Mouse (Mus musculus) T-helper 17 cell (primary cell): ENCODE data around the gene Gfra1.

Experiments used
- in situ Hi-C, 2 experiments: fragments of 300-600 bp; cut with MboI, MseI; formaldehyde crosslinking; loops; 1 replicate in 1 of 2; 2 replicates in 1 of 2; pipeline ENCODE4 v1.15.1; 2025; ENCODE audit warnings: high pct_unique_total_duplicates in 2 of 2

Gene Gfra1

DNA sequence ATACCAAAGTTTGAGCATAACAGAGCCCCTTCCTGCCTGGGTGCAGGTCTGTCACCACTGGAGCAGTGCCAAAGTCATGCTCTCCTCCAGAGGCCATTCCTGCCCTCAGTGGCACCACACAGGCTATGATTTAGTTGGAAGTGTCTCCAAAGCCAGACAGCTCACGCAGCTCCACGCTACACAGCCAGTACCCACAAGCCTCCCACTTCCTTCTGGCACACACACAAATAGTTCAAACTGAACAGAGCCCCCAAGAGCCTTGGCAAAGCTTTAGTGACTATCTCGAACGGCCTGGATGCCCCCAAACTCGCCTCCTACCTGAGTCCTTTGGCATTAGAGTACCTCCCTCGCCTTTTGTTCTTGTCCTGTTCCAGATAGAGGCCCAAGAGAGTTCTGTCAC, 56.5 kb downstream of the Gfra1 start:
- in situ Hi-C loops: no loop called here

DNA sequence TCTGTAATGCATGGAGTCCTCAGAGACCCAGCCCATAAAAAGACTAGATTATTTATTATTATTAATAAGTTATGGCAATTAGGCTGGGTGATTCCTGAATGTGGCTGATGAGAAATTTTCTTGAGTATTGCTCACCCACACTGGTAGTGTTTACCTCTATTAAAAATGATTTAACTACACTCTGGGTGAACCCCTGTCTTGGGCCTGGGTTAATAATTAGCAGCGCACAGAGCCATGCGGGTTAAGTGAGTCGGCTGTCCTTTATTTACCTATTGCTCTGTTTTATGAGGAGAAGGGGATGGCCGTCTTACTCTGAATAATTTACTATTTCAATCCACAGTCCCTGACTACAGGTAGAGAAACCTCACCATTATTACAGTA, 59.1 kb downstream of the Gfra1 start:
- in situ Hi-C loops: no loop called here

- in situ Hi-C loops: no loop called here
These were observed 59.7 kb downstream of the Gfra1 start for GRCm38 (mm10) chr19:58395785-58396603.

DNA sequence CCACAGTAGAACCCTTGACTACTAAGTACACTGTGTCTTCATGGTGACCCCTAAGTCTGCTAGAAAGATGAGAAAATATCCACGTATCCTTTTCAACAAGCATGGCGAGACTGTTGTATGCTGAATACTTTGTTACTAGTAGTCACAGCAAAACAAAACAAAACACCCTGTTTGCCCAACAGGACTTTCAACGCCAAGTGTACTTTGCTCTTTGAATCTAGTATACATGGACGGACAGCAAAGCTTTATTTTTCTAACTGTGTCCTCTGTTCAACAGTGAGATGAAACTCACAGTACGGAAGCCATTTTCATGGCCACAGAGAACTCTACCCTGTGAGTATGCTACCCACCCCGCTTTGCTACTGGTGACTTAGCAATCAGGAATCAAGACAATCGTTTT, 62.6 kb downstream of the Gfra1 start:
- in situ Hi-C loops: no loop called here

DNA sequence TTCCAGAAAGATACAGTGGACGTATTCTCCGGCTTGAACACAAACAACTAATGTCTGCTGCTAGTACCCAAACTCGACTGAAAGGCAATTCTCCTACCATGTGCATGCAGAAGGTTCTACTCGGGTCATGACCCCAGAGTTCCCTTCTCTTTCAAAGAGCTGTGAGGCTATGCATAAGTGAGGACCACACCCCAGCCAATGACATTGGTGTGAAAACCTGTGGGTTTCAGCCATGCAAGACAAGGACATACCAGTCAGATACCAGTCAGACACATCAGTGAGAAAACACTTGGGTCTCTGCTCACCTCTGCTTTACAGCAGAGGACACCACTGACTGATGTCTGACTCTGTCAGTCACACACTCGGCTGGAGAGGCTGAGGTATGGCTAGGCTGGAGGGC, 63.9 kb downstream of the Gfra1 start:
- in situ Hi-C loops: no loop called here

- in situ Hi-C loops: no loop called here
These were observed 66.2 kb downstream of the Gfra1 start for GRCm38 (mm10) chr19:58389466-58389865.

DNA sequence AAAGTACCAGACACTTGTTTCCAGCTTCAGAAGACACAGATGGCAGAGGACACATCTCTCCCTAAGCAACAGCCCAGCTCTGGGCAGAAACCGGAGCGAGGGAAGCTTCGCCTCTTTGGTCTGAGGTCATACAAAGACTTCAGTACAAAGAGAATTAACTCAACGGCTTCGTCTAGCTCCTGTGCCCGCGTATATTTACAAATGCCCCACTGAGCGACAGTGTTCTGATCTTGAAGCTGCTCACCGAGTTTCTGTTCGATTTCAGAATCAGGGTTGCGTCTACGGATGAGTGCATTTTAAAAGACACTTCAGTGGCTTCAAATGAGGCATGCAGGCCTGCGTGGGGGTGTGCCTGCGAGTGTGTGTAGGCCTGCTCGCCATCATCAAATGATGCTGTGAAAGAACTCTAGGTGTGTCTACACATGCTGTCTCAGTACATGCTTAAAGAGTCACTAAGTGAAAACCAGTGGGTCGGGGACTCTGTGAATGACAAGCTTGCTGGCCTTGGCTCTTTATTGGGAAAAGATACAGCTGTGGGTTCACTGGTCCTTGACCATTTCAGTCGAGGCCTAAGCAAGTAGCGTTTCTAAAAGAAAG, 66.8 kb downstream of the Gfra1 start:
- in situ Hi-C loops: no loop called here

- in situ Hi-C loops: no loop called here
These were observed 72.4 kb downstream of the Gfra1 start for GRCm38 (mm10) chr19:58383273-58383672.

- in situ Hi-C loops: no loop called here
These were observed 73.2 kb downstream of the Gfra1 start for GRCm38 (mm10) chr19:58382535-58382934.

DNA sequence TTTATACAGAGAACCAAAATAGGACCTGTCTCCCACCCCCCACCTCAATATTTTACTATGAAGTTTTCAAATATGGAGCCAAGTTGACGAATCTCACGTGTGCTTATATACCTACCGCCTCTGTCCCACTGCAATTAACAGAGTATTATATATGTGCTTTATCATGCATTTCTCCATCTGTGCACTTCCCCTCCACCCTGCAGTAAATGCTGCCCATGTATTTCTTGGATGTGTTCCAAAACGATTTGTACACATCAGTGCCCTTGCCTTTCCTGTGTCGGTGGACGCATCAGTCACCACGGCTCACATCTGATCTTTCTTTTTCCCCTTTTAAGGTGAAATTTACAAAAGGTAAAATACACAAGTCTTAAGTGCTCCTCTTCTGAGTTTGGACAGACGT, 77.7 kb downstream of the Gfra1 start:
- in situ Hi-C loops: no loop called here

DNA sequence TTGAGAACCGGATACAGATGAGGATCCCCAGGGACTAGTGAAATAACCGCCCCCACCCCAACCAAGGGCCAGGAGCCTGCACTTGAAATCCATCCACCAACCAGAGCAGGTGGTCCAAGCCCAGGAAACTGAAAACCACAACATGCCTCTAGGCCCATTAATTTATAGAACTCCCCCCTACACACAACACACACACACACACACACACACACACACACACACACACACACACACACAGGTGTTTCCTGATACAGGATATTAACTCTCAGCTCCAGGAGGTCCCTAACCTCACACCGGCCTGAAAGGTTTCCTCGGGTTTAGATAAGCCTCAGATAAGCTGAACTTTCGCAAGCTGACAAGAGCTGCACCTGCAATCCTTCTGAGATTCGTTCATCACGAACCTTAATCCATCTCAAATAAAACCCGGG, 79.0 kb downstream of the Gfra1 start:
- in situ Hi-C loops: no loop called here

GRCm38 (mm10) chr19:58374648-58375047, 81.1 kb downstream of the Gfra1 start:
- in situ Hi-C loops: no loop called here

- in situ Hi-C loops: no loop called here
These were observed 81.6 kb downstream of the Gfra1 start for GRCm38 (mm10) chr19:58374155-58374554.

DNA sequence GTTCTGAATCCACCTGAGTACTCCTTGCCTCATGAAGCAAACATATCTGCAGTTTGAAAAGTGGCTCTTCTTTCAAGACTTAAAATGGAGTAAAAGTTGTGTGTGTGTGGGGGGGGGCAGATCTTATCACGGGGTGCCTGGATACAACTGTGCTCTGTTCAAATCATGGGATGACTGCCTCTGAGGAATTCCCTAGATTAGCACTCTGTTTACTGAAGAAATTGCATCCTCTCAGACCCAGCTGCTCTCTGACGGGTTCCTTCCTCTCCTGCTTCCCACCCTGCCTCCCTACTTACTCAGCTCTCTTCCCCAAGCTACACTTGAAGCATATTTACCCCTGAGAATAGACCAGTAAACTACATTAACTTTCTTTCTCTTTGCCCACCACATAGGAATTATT, 87.2 kb downstream of the Gfra1 start:
- in situ Hi-C loops: no loop called here

GRCm38 (mm10) chr19:58364688-58365087, 91.0 kb downstream of the Gfra1 start:
- in situ Hi-C loops: no loop called here

DNA sequence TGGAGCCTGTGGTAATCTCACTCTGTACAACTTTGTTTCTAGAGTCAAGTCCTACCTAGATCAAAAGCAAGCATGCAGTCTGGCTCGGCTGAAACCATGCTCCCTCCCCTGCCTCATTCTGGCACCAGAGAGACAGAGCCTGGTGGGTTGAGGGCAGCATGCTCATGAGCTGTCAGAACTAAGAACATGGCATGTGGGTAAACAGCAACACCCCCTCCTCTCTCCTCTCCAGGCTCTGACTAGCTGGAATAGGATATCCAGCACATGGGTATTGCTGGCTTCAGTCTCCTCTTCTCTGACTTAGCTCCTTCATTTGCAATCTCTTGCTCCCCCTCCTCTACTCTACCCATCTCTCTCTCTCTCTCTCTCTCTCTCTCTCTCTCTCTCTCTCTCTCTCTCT, 94.7 kb downstream of the Gfra1 start:
- in situ Hi-C loops: no loop called here

- in situ Hi-C loops: loop anchor here in 1 of 2 experiments (5.0 kb wide), 1 partner anchor 94 kb away; no protein-coding TSS in a partner anchor
These were observed 97.6 kb downstream of the Gfra1 start for GRCm38 (mm10) chr19:58358063-58358462.

DNA sequence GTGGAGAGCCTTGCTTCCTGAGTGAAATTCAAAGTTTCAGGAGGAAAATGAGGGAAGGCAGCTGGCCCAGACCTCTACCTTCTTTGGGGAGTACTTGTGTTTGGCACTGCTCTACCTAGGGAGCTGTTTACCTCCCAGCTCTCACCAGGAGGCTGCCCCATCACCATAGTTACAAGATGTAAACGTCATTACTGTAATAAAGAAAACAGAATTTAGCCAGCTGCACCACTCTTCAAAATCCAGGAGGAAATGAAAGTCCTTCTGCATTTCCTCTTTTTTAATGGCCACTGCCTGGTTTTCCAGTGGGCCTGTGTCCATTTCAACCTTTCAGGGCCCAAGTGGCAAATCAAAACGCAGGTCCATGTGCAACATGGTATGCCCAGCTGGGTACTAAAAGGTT, 101.8 kb downstream of the Gfra1 start:
- in situ Hi-C loops: no loop called here

DNA sequence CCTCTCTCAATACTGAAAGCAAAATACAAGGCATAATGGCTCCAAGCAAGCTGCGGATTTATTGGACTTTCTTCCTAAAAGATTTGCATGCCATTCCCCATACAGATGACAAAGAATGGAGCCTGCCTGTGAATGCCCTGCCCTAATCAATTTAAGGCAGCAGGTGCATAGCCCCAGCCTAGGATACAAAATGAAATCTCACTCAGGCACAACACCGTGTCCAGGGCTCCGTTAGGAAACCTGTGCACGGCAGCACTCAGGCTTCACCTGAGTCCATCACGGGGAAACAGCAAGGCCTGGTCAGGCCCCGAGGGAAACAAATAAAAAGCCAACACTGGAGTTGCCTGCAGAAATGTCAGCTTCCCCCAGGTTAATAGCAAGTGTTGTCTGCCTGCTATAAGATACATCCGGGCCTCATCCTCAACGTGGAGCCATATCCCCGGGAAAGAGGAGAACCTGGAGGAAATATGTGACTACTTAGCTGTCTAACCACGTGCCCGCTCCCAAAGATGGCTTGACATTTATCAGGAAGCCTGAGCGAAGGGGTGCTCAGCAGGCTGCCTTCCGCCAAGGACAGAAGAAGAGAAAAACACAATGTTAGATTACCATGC, 102.3 kb downstream of the Gfra1 start:
- in situ Hi-C loops: no loop called here

DNA sequence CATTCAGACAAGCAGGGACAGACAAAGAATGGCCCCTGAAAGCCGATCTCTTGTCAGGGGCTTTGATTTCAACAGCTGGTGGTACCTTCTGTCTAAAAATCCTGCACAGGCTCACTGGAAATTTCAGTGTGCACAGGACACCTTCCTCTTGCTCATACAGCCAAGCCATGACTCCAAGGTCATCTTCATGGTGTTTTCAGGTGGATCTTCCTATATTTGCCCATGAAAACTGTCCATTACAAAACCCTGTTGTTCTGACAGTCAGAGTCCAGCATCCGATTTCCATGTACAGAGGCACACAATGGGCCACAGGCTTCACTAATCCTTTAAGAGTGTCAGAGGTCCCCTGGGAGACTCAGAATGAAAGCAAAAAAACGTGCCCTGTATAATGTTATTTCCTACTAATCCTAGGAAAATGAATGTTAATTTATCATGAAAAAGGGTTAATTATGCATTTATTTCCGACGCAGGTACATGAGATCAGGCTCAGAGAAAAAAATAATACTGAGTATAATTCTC, 105.8 kb downstream of the Gfra1 start:
- in situ Hi-C loops: no loop called here

DNA sequence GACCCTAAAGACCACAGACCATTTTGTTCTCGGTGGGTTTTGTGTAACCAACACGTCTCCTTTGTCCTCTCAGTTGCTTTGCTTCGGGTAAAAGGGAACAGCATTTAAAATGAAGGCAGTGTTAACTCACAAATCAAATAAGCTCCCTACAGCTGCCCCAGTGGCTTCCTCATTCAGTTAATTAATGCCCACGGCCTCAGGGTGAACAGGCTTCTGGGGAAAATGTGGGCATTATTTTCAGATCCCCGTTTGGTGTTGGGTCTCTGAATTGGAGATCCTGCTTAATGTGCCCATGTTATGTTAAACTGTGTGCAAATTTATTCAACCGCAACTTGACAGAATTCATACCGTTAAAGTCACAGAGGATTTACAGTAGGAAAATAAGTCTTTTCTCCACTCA, 110.6 kb downstream of the Gfra1 start:
- in situ Hi-C loops: no loop called here

- in situ Hi-C loops: no loop called here
These were observed 114.4 kb downstream of the Gfra1 start for GRCm38 (mm10) chr19:58341351-58341750.

DNA sequence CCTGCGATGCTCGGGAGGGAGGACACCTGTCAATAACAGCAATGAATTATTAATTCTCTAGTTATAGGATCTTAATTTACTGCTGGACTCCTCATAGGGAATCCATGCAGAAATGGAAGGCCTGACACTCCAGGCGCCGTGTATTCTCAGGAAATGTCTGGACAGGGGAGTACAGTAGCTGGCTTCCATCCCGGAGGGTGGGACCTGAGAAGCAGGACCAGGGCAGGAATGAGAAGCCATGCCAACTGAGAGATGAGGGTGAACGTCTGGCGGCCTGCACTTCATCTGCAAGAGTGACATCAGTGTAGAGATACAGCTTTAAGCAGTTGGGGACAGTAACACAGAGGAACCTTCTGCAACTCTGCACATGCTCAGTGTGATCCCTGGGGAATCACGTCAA, 115.5 kb downstream of the Gfra1 start:
- in situ Hi-C loops: no loop called here
